Mouse (Mus musculus): ENCODE measurements around the gene Engase.
A peak's percentile ranks its signal among the peaks of the same experiment; 100 is the strongest.

The Engase gene

GRCm38 (mm10) chr11:118453886-118454671 is 22.6 kb upstream of the Engase start:
- no peak for DNase-seq (ENCODE audit: low spot score in 2 of 2)

- no peak for DNase-seq (ENCODE audit: low spot score in 2 of 2)
These were observed 20.8 kb upstream of the Engase start for GRCm38 (mm10) chr11:118455788-118456187.

- peak; percentile 65 to 75 for DNase-seq (ENCODE audit: low spot score in 2 of 2)
These were observed 19.7 kb upstream of the Engase start for GRCm38 (mm10) chr11:118456937-118457336.

- no peak for DNase-seq (ENCODE audit: low spot score in 2 of 2)
These were observed 17.6 kb upstream of the Engase start for GRCm38 (mm10) chr11:118459051-118459450.

GRCm38 (mm10) chr11:118459536-118459935 is 17.1 kb upstream of the Engase start:
- DNase-seq (ENCODE audit: low spot score in 2 of 2): no peak

GRCm38 (mm10) chr11:118460280-118460679 is 16.3 kb upstream of the Engase start:
- no peak for DNase-seq (ENCODE audit: low spot score in 2 of 2)

GRCm38 (mm10) chr11:118467441-118468035 is 9.1 kb upstream of the Engase start:
- no peak for DNase-seq (ENCODE audit: low spot score in 2 of 2)

- DNase-seq (ENCODE audit: low spot score in 2 of 2): no peak
These were observed 7.0 kb upstream of the Engase start for GRCm38 (mm10) chr11:118469509-118470160.

GRCm38 (mm10) chr11:118470234-118470966 is 6.2 kb upstream of the Engase start:
- no peak for DNase-seq (ENCODE audit: low spot score in 2 of 2)

GRCm38 (mm10) chr11:118471676-118472075 is 5.0 kb upstream of the Engase start:
- no peak for DNase-seq (ENCODE audit: low spot score in 2 of 2)

GRCm38 (mm10) chr11:118473161-118473560 is 3.5 kb upstream of the Engase start:
- DNase-seq (ENCODE audit: low spot score in 2 of 2): no peak

- no peak for DNase-seq (ENCODE audit: low spot score in 2 of 2)
These were observed 2.7 kb upstream of the Engase start for GRCm38 (mm10) chr11:118473842-118474500.

GRCm38 (mm10) chr11:118475496-118476083 is 1.0 kb upstream of the Engase start:
- DNase-seq (ENCODE audit: low spot score in 2 of 2): no peak

- DNase-seq (ENCODE audit: low spot score in 2 of 2): no peak
These were observed 3.1 kb downstream of the Engase start for GRCm38 (mm10) chr11:118479776-118480175.

- DNase-seq (ENCODE audit: low spot score in 2 of 2): no peak
These were observed 4.6 kb downstream of the Engase start for GRCm38 (mm10) chr11:118481231-118481630.

- no peak for DNase-seq (ENCODE audit: low spot score in 2 of 2)
These were observed 5.1 kb downstream of the Engase start for GRCm38 (mm10) chr11:118481751-118482150.

GRCm38 (mm10) chr11:118484169-118484568 is 7.5 kb downstream of the Engase start:
- DNase-seq (ENCODE audit: low spot score in 2 of 2): no peak

- DNase-seq (ENCODE audit: low spot score in 2 of 2): no peak
These were observed 8.7 kb downstream of the Engase start for GRCm38 (mm10) chr11:118485338-118485737.

GRCm38 (mm10) chr11:118485780-118486179 is 9.2 kb downstream of the Engase start:
- DNase-seq (ENCODE audit: low spot score in 2 of 2): no peak

GRCm38 (mm10) chr11:118486281-118486680 is 9.7 kb downstream of the Engase start:
- no peak for DNase-seq (ENCODE audit: low spot score in 2 of 2)

All from right cerebral cortex, postnatal 36 days (tissue).